Mouse (Mus musculus) embryonic facial prominence, embryonic 12.5 days (tissue): ENCODE measurements around the gene Fbh1. TPM values are rescaled to one million over a fixed set of nuclear protein-coding genes. Genes with fewer than 3 reads are reported as not detected.
"Not testable (repeated sequence)": the region's sequence is repeated elsewhere in the genome, so short reads cannot be mapped to it uniquely, and the experiment has no call there.

Source experiments
- ATAC-seq: fragments of 200-750 bp; cut with Nextera tagmentation; 2 replicates; pipeline ENCODE4 v1.8.0; 2017; ENCODE audit not compliant: insufficient number of reproducible peaks, insufficient read depth, low FRiP score, low TSS enrichment
- H3K27ac ChIP-seq: fragments of 300-500 bp; sonication (generic); 2 replicates; pipeline ENCODE4 v1.5.1; 2016; ENCODE audit warnings: mild to moderate bottlenecking
- H3K27me3 ChIP-seq: fragments of 300-500 bp; sonication (generic); 2 replicates; pipeline ENCODE4 v1.6.1; 2016; ENCODE audit warnings: mild to moderate bottlenecking, moderate library complexity
- H3K36me3 ChIP-seq: fragments of 300-500 bp; sonication (generic); 2 replicates; pipeline ENCODE4 v1.6.1; 2016; ENCODE audit warnings: mild to moderate bottlenecking
- H3K4me1 ChIP-seq: fragments of 300-500 bp; sonication (generic); 2 replicates; pipeline ENCODE4 v1.6.1; 2016
- H3K4me2 ChIP-seq: fragments of 300-500 bp; sonication (generic); replicated peaks from 2 replicates; pipeline ENCODE4 v1.6.1; 2016; ENCODE audit warnings: mild to moderate bottlenecking, moderate library complexity
- H3K4me3 ChIP-seq: fragments of 300-500 bp; sonication (generic); 2 replicates; pipeline ENCODE4 v1.5.1; 2016; ENCODE audit warnings: mild to moderate bottlenecking
- H3K9ac ChIP-seq: fragments of 300-500 bp; sonication (generic); 2 replicates; pipeline ENCODE4 v1.6.1; 2016; ENCODE audit warnings: mild to moderate bottlenecking, moderate library complexity
- H3K9me3 ChIP-seq: fragments of 300-500 bp; sonication (generic); 2 replicates; pipeline ENCODE4 v1.6.1; 2016; ENCODE audit warnings: mild to moderate bottlenecking, moderate library complexity
- WGBS: fragments of 180-500 bp; shearing (Covaris S2); methylation state at CpG from one replicate; pipeline ENCODE4 v1.1.7; 2016; 5-methylcytosine and 5-hydroxymethylcytosine counted together
- polyA plus RNA-seq: library from polyadenylated mRNA; unstranded; fragments of >200 nt; fragmentation: Nextera tagmentation; extraction: Ambion mirVana; gene quantifications from 2 replicates; pipeline ENCODE4 v1.2.1, GENCODE M21; 2016

Gene Fbh1
- polyA plus RNA-seq, 1 experiment from 2014 or later: 160 TPM

GRCm38 (mm10) chr2:11714535-11714934 is 62.8 kb downstream of the Fbh1 start:
- no peak for ATAC-seq

GRCm38 (mm10) chr2:11713021-11713420 is 64.4 kb downstream of the Fbh1 start:
- no peak for ATAC-seq

More at GRCm38 (mm10) chr2:11714535-11714934, 62.8 kb downstream of the Fbh1 start:
- no peak overlapping the region for H3K9ac ChIP-seq
- H3K4me1 ChIP-seq: no peaks in the 10 kb centered on the region
- 90% methylated on average over 4 of the region's 4 CpGs for WGBS
- no peaks in the 10 kb centered on the region for H3K36me3 ChIP-seq
- no peak overlapping the region for H3K27ac ChIP-seq
- H3K4me3 ChIP-seq: no peak overlapping the region
- H3K4me2 ChIP-seq: no peak overlapping the region
- H3K27me3 ChIP-seq: no peaks in the 10 kb centered on the region
- no peaks in the 10 kb centered on the region for H3K9me3 ChIP-seq

GRCm38 (mm10) chr2:11712483-11712990 is 64.8 kb downstream of the Fbh1 start:
- Histone ChIP-seq H3K9me3 (no peaks in the 10 kb centered on the region), H3K9ac (no peak overlapping the region), H3K27me3 (peaks cover 10% of the 10 kb centered on the region), H3K36me3 (no peaks in the 10 kb centered on the region), H3K27ac (no peak overlapping the region), H3K4me3 (no peak overlapping the region), H3K4me1 (no peaks in the 10 kb centered on the region), H3K4me2 (no peak overlapping the region)
- WGBS: 78% methylated on average over 6 of the region's 6 CpGs
- ATAC-seq: no peak

More at GRCm38 (mm10) chr2:11713021-11713420, 64.4 kb downstream of the Fbh1 start:
- H3K9ac ChIP-seq: no peak overlapping the region
- H3K4me2 ChIP-seq: no peak overlapping the region
- no peaks in the 10 kb centered on the region for H3K9me3 ChIP-seq
- H3K4me3 ChIP-seq: no peak overlapping the region
- no peak overlapping the region for H3K27ac ChIP-seq
- H3K36me3 ChIP-seq: no peaks in the 10 kb centered on the region
- H3K27me3 ChIP-seq: 0 out of 2 replicates have a peak, but pooled peaks cover 7% of the 10 kb centered on the region
- no peaks in the 10 kb centered on the region for H3K4me1 ChIP-seq
- WGBS: 72% methylated on average over 3 of the region's 3 CpGs

GRCm38 (mm10) chr2:11710101-11710500 is 67.3 kb downstream of the Fbh1 start:
- H3K36me3 ChIP-seq, H3K4me2 ChIP-seq, H3K27ac ChIP-seq, H3K4me1 ChIP-seq, H3K4me3 ChIP-seq, ATAC-seq, H3K9me3 ChIP-seq, H3K9ac ChIP-seq: not testable (repeated sequence)
- H3K27me3 ChIP-seq: peaks cover 34% of the 10 kb centered on the region
- 52% methylated on average over 4 of the region's 4 CpGs for WGBS

- H3K4me3 ChIP-seq: no peak overlapping the region
- no peaks in the 10 kb centered on the region for H3K36me3 ChIP-seq
- H3K9me3 ChIP-seq: no peaks in the 10 kb centered on the region
- H3K27me3 ChIP-seq: peaks cover 45% of the 10 kb centered on the region
- 78% methylated on average over 5 of the region's 5 CpGs for WGBS
- no peak overlapping the region for H3K9ac ChIP-seq
- no peak overlapping the region for H3K4me2 ChIP-seq
- no peak for ATAC-seq
- no peak overlapping the region for H3K27ac ChIP-seq
- peaks cover 10% of the 10 kb centered on the region; the same call in 1 of the 2 replicates for H3K4me1 ChIP-seq
Measured at GRCm38 (mm10) chr2:11708538-11708937, 68.8 kb downstream of the Fbh1 start.

- no peak overlapping the region for H3K4me3 ChIP-seq
- no peaks in the 10 kb centered on the region for H3K36me3 ChIP-seq
- H3K9me3 ChIP-seq: no peaks in the 10 kb centered on the region
- peak overlapping the region; percentile 98 for H3K4me2 ChIP-seq
- 38% methylated on average over 6 of the region's 6 CpGs for WGBS
- ATAC-seq: no peak
- H3K4me1 ChIP-seq: peaks cover 10% of the 10 kb centered on the region; the same call in 1 of the 2 replicates
- H3K27ac ChIP-seq: no peak overlapping the region
- H3K27me3 ChIP-seq: peaks cover 45% of the 10 kb centered on the region
- no peak overlapping the region for H3K9ac ChIP-seq
Measured at GRCm38 (mm10) chr2:11706746-11707065, 70.7 kb downstream of the Fbh1 start.

GRCm38 (mm10) chr2:11706030-11706745 is 71.2 kb downstream of the Fbh1 start:
- Histone ChIP-seq H3K36me3 (no peaks in the 10 kb centered on the region), H3K27ac (no peak overlapping the region), H3K4me3 (peak overlapping the region; percentile 68), H3K9me3 (no peaks in the 10 kb centered on the region), H3K27me3 (peaks cover 45% of the 10 kb centered on the region), H3K9ac (peak overlapping the region; percentile 54), H3K4me1 (peaks cover 10% of the 10 kb centered on the region; the same call in 1 of the 2 replicates), H3K4me2 (peak overlapping the region; percentile 98)
- 3% methylated on average over 28 of the region's 28 CpGs for WGBS
- ATAC-seq: peak; percentile 19; the same call in 1 of the 2 replicates

GRCm38 (mm10) chr2:11705201-11706025 is 72.0 kb downstream of the Fbh1 start, which contains the start of gene Il15ra:
Il15ra (plus strand) TSS chr2:11705290.
- under 1% methylated on average over 37 of the region's 37 CpGs for WGBS
- peak within 1 kb of the TSS; percentile 68 for H3K4me3 ChIP-seq
- H3K9ac ChIP-seq: peak within 1 kb of the TSS; percentile 54
- H3K4me2 ChIP-seq: peak within 1 kb of the TSS; percentile 98
- ATAC-seq: peak; percentile 37; the same call in 1 of the 2 replicates
- H3K9me3 ChIP-seq: no peaks in the 10 kb centered on the region
- peaks cover 10% of the 10 kb centered on the region; the same call in 1 of the 2 replicates for H3K4me1 ChIP-seq
- no peaks in the 10 kb centered on the region for H3K36me3 ChIP-seq
- H3K27me3 ChIP-seq: peaks cover 45% of the 10 kb centered on the region
- no peak within 1 kb of the TSS for H3K27ac ChIP-seq

- Histone ChIP-seq H3K4me1 (peaks cover under 1% of the 10 kb centered on the region; the same call in 1 of the 2 replicates), H3K36me3 (no peaks in the 10 kb centered on the region), H3K4me2 (no peak overlapping the region), H3K9me3 (no peaks in the 10 kb centered on the region), H3K27me3 (peaks cover 9% of the 10 kb centered on the region; the same call in 1 of the 2 replicates), H3K27ac (no peak overlapping the region), H3K9ac (no peak overlapping the region), H3K4me3 (no peak overlapping the region)
- no peak for ATAC-seq
- WGBS: 85% methylated on average over 2 of the region's 2 CpGs
Measured at GRCm38 (mm10) chr2:11699905-11700304, 77.5 kb downstream of the Fbh1 start.

GRCm38 (mm10) chr2:11698994-11699393 is 78.4 kb downstream of the Fbh1 start:
- Histone ChIP-seq H3K27me3 (0 out of 2 replicates have a peak, but pooled peaks cover 3% of the 10 kb centered on the region), H3K36me3 (no peaks in the 10 kb centered on the region), H3K27ac (no peak overlapping the region), H3K4me2 (no peak overlapping the region), H3K4me1 (no peaks in the 10 kb centered on the region), H3K9me3 (no peaks in the 10 kb centered on the region), H3K4me3 (no peak overlapping the region), H3K9ac (no peak overlapping the region)
- ATAC-seq: no peak
- WGBS: 50% methylated on average over 5 of the region's 5 CpGs

- 68% methylated on average over 2 of the region's 2 CpGs for WGBS
- Histone ChIP-seq H3K4me1 (no peaks in the 10 kb centered on the region), H3K4me3 (no peak overlapping the region), H3K27me3 (no peaks in the 10 kb centered on the region), H3K36me3 (no peaks in the 10 kb centered on the region), H3K9me3 (no peaks in the 10 kb centered on the region), H3K9ac (no peak overlapping the region), H3K4me2 (no peak overlapping the region), H3K27ac (no peak overlapping the region)
- no peak for ATAC-seq
Measured at GRCm38 (mm10) chr2:11695867-11696266, 81.5 kb downstream of the Fbh1 start.
